Mouse (Mus musculus): Measurements from ENCODE around the gene Gm9733.
"Not testable (repeated sequence)": the region's sequence is repeated elsewhere in the genome, so short reads cannot be mapped to it uniquely, and the experiment has no call there.

Gm9733 gene

DNA sequence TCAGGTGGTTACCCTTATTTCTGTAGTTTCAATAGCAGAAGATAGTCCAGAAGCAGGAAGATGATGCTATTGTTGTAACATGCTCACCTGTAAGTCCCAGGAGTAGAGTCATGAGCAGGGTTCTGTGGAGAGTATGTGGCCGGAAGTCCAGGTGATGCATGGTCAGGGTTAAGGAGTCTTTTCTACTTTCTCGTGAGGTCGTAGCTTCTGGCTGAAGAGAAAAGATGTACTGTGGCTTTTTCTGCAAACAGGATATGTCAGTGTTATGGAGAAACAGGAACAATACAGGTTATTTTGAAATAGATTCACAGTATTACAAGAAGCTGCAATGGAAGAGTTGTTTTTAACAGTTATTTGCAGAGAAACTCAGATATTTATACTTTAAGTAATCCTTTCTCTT is at the start of gene Gm9733:
Gene Gm9733 (minus strand): TSS at position 240 of the 400 bp plus-strand sequence.
- DNase-seq: no peak

GRCm38 (mm10) chr3:15355690-15356089 is 23.6 kb upstream of the Gm9733 start:
- not testable (repeated sequence) for DNase-seq

DNA sequence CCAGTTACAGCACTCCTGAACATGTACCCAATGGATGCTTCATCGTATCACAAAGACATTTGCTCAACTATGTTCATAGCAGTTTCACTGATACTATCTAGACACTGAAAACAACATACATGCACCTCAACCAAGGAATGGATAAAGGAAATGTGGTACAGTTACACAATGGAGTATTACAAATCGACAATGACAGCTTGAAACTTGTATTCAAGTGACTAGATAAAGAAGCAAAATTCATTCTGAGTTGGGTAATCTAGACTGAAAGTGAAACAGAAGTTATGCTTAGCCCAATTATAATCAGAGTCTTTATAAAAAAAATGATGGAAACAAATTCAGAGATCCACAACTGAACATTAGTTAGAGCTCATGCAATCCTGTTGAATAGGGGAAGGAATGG is 18.2 kb upstream of the Gm9733 start:
- not testable (repeated sequence) for DNase-seq

GRCm38 (mm10) chr3:15345606-15346005 is 13.5 kb upstream of the Gm9733 start:
- DNase-seq: not testable (repeated sequence)

- DNase-seq: no peak
Observed at GRCm38 (mm10) chr3:15340287-15340686, 8.2 kb upstream of the Gm9733 start.

GRCm38 (mm10) chr3:15334182-15334581 is 2.1 kb upstream of the Gm9733 start:
- no peak for DNase-seq

DNA sequence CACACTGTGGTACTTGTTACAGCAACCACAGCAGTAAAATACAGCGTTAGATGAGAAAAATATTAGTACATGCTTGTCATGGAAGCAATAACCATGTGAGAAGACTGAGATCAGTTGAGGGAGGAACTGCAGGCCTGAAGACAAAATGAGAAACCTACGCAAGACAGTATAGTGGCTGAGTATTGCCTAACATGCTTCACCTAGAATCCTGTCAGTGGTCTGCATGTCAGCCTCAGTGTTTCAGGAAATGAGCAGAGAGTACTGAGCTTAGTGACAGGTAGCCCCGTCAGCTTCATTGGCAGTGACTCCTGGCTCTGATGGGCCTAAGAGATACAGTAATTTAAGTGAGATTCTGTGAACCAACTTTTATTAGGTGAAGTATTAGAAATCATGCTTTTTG is 557 bp downstream of the Gm9733 start:
- DNase-seq: no peak

GRCm38 (mm10) chr3:15329549-15329948 is 2.6 kb downstream of the Gm9733 start:
- DNase-seq: no peak

DNA sequence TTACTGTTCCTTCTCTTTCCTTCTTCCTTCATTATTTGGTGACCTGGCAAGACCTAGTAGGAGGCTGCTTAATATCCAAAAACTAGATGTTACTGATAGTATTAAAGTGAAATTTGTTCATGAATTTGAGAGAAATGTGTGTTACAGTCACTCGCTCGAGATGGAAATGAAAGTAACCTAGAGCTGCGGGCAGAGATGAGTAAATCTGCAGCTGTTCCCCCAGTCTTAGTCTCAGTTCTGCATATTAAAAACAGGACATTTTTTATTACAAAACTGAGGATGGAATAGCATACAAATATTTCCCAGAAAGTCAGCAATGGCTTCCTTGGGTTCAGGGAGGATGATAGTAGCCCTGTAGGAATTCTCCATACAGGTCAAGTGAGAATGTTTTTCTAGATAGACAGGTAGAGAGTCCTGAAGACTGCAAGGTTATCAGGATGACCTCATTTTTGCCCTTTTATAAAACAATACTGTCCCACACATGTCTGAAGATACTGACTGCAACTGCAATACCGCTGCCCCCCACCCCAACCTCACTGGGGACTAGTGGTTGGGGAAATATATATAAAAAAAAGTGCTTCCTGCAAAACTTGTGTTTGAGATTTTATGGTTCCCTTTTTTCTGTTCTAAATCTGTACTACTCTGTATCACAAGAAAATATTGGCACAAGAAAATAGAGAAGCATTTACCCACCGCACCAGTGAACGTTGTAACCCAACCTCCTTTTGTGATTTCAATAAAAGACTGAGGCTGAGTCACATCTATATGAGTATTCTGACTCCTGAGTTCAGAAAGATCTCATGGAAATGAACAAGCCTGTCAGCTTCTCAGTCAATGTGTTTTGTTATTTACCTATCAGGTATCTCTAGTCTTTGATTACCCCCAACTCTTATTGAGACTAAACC is 47.4 kb downstream of the Gm9733 start:
- DNase-seq: no peak

GRCm38 (mm10) chr3:15275899-15276526 is 56.1 kb downstream of the Gm9733 start:
- no peak for DNase-seq

- DNase-seq: no peak
Observed at GRCm38 (mm10) chr3:15264450-15264849, 67.7 kb downstream of the Gm9733 start.

GRCm38 (mm10) chr3:15255726-15256125 is 76.4 kb downstream of the Gm9733 start:
- no peak for DNase-seq

All from cerebellum, postnatal 36 days (tissue).